Comparison of ENCODE assay signal across 8 mouse cellular contexts in genomic region chr16:46498421-46498789, GRCm38 (mm10). TPM values are rescaled to one million over a fixed set of nuclear protein-coding genes. Genes with fewer than 3 reads are reported as not detected.
DNase-seq lines count a peak whose midpoint lies in the region; ATAC-seq and TF ChIP-seq lines count a peak whose summit lies in the region.

TSS of gene Nectin3 (minus strand) at chr16:46498525.

- ATAC-seq in frontal cortex, adult (ENCODE audit: low TSS enrichment) = no peak
- ATAC-seq in hindbrain, embryonic 15.5 days (ENCODE audit: low FRiP score, low read depth) = no peak
- no peak for ATAC-seq in liver, embryonic 13.5 days (ENCODE audit: low read depth)

- TF ChIP-seq POLR2A in testis, adult 2 months (IDR thresholded peaks at IDR 0.05; ENCODE audit: control insufficient read depth, low read depth, low read length) = no peak

- H3K27ac ChIP-seq in testis, adult 2 months (ENCODE audit: control insufficient read depth, insufficient read depth, low read depth, low read length) = peak within 1 kb of the TSS; percentile 89
- H3K27ac ChIP-seq in hindbrain, embryonic 15.5 days (replicated peaks) = peak within 1 kb of the TSS; percentile 90
- no peak within 1 kb of the TSS for H3K27ac ChIP-seq in liver, embryonic 13.5 days

- peak within 1 kb of the TSS; percentile 96 for H3K9ac ChIP-seq in hindbrain, embryonic 15.5 days
- H3K9ac ChIP-seq in liver, embryonic 13.5 days = peak within 1 kb of the TSS; percentile 45; the same call in 1 of the 2 replicates

- H3K36me3 ChIP-seq in testis, adult 2 months (ENCODE audit: control insufficient read depth, insufficient read depth, low read length) = no peaks in the 10 kb centered on the region
- H3K36me3 ChIP-seq in hindbrain, embryonic 15.5 days = no peaks in the 10 kb centered on the region
- no peaks in the 10 kb centered on the region for H3K36me3 ChIP-seq in liver, embryonic 13.5 days

- H3K9me3 ChIP-seq in hindbrain, embryonic 15.5 days = no peaks in the 10 kb centered on the region
- H3K9me3 ChIP-seq in liver, embryonic 13.5 days (replicated peaks) = no peaks in the 10 kb centered on the region

- no peak for DNase-seq in frontal cortex, adult 2 months (ENCODE audit: extremely low spot score in 1 of 2, low spot score in 1 of 2)
- DNase-seq in testis, postnatal 10 days (ENCODE audit: low spot score) = no peak
- no peak for DNase-seq in liver, embryonic 13.5 days
- DNase-seq in natural killer cell, adult 2 months (ENCODE audit: low spot score in 2 of 2) = no peak
- DNase-seq in right cerebral cortex, adult 2 months (ENCODE audit: low spot score in 2 of 2) = no peak

- peak within 1 kb of the TSS; percentile 92 for H3K4me2 ChIP-seq in hindbrain, embryonic 15.5 days
- H3K4me2 ChIP-seq in liver, embryonic 13.5 days = peak within 1 kb of the TSS; percentile 69

- 3% methylated on average over 4 of the region's 4 CpGs for WGBS in hindbrain, embryonic 15.5 days
- WGBS in liver, embryonic 13.5 days (ENCODE audit: insufficient replicate concordance) = 8% methylated on average over 4 of the region's 4 CpGs

- peak within 1 kb of the TSS; percentile 87 for H3K4me3 ChIP-seq in testis, adult 2 months (ENCODE audit: control insufficient read depth, low read depth, low read length)
- H3K4me3 ChIP-seq in hindbrain, embryonic 15.5 days = peak within 1 kb of the TSS; percentile 99
- H3K4me3 ChIP-seq in liver, embryonic 13.5 days (replicated peaks) = peak within 1 kb of the TSS; percentile 63

- no peak for TF ChIP-seq CTCF in testis, adult 2 months (IDR thresholded peaks at IDR 0.05; ENCODE audit: control insufficient read depth, insufficient read depth, insufficient replicate concordance, low read depth, low read length)

- H3K27me3 ChIP-seq in testis, adult 2 months (ENCODE audit: control insufficient read depth, insufficient read depth, low read length) = no peaks in the 10 kb centered on the region
- H3K27me3 ChIP-seq in hindbrain, embryonic 15.5 days = no peaks in the 10 kb centered on the region
- H3K27me3 ChIP-seq in liver, embryonic 13.5 days = peaks cover 53% of the 10 kb centered on the region

- peaks cover 8% of the 10 kb centered on the region for H3K4me1 ChIP-seq in testis, adult 2 months (ENCODE audit: control insufficient read depth, insufficient read depth, low read length)
- peaks cover 19% of the 10 kb centered on the region for H3K4me1 ChIP-seq in hindbrain, embryonic 15.5 days (replicated peaks)
- H3K4me1 ChIP-seq in liver, embryonic 13.5 days (replicated peaks) = peaks cover 7% of the 10 kb centered on the region

RNA-seq across cellular contexts. Expression of gene Nectin3, which starts in this region (rescaled TPM):
- 22.6 and 23.2 TPM in 2 replicates for polyA plus RNA-seq in frontal cortex, adult 2 months (2012; rRNA removed)
- polyA plus RNA-seq in testis, adult 2 months (2012; rRNA removed) = 163 and 197 TPM in 2 replicates
- polyA plus RNA-seq in hindbrain, embryonic 15.5 days (2015; fragmentation: Nextera tagmentation; extraction: Ambion mirVana) = 28.9 and 35.6 TPM in 2 replicates
- polyA plus RNA-seq in liver, embryonic 13.5 days (2015; fragmentation: Nextera tagmentation; extraction: Ambion mirVana) = 4.3 and 4.7 TPM in 2 replicates
